Mouse (Mus musculus) forelimb bud, embryonic 11.5 days (tissue): ENCODE measurements at regions not wholly inside any gene's neighbourhood (a gene's known extent, or its start where the extent isn't known, plus 50 kb on each side); places are given as distances from the start of the nearest gene placed in this dataset.

Experiments
- DNase-seq: peaks from one replicate; pipeline ENCODE4 v3.0.0-alpha.2; 2012; ENCODE audit warnings: low read depth, low spot score

DNA sequence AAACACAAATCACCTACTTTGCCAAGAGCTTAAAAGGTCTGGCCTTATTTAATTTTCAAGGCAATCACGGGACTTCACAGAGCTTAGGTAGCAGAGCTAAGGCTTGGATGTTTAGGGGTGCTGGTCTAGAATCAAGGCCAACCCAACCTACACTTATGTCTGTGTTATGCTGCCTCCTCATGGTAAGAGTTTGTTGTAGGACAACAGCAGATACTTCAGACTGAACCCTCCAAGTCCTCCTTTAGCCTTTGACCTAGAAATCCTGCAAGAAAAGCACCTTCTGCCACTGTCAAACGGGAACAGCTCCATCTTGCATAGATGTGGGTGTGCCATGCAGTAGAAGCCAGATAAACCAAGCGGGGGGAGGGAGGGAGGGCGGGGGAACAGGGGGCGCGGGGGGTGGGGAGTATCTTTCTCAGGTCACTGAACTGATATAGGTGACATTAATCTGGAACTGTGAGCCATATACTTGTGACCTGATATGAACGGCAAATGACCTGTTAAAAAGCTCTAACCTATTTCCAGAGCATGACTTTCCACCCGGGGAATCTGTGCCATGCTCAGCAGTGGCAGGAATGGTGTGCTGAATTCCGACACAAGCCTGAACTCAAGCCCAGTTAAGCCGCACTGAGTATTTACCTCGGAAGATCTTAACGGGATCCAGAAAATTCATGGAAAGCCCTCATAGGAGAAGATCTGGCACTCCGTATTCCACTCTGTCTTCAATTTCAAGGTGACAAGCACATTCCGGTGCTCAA, 838.3 kb downstream of the Gsdmc2 start:
- DNase-seq: no peak

GRCm38 (mm10) chr15:62994691-62995090, 850.3 kb downstream of the Gsdmc2 start:
- DNase-seq: no peak

GRCm38 (mm10) chr15:62986871-62987270, 858.1 kb downstream of the Gsdmc2 start:
- DNase-seq: no peak

DNA sequence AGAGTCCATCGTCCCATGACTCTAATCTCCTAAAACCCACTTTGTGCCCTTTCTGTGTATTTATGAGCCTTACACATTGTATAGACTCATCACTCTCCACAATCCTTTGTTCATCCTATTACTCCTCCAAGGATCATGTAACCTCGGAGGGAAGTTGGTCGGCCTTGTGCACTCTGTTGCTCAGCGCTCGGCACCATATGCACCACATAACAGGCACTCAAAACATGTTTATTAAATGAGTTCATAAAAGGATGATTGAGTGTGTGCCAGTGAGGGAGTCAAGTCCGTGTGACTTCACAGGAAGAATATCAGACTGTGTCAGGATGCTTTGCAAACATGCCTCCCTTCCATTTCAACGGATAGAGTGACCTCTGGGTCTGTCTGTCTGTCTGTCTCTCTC, 858.8 kb downstream of the Gsdmc2 start:
- no peak for DNase-seq

GRCm38 (mm10) chr15:62970566-62970965, 874.4 kb downstream of the Gsdmc2 start:
- no peak for DNase-seq

- DNase-seq: no peak
Measured at GRCm38 (mm10) chr15:62962681-62963080, 882.3 kb downstream of the Gsdmc2 start.

DNA sequence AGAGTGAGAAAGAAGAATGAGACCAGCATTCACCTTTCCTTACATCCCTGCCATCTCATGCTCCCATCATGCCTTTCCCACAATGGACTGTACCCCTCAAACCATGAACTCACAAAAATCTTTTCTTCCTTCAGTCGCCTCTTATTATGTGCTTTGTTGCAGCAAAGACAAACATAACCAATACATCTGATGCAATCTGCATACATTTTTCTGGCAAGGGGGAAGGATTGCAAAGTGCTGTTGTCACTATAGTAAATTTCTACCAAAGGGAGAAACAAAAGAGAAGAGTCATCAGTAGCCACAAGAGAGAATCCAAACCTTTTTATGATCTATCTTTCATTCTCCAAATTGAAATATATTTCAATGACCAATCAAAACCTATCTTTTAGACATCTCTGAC, 884.4 kb downstream of the Gsdmc2 start:
- DNase-seq: no peak

GRCm38 (mm10) chr15:62958506-62959330, 886.3 kb downstream of the Gsdmc2 start:
- no peak for DNase-seq

DNA sequence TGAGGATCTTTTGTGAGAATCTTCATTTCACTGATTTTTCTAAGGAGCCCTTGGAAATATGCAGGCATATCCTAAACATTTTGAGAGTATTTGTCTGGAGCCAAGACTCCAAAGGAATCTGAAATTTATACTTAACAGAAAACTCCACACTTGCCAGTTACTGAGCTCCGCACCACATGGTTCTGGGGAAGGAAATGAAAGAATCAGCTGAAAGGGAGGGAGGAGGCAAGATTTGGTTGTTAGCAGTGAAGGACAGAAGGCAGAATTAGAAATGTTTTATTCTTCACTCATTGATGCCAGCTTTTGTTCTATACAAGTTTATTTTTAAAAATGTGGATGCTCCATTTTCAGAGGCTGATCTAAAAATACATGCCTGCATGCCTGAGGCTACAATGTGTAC, 890.1 kb downstream of the Gsdmc2 start:
- DNase-seq: no peak

DNA sequence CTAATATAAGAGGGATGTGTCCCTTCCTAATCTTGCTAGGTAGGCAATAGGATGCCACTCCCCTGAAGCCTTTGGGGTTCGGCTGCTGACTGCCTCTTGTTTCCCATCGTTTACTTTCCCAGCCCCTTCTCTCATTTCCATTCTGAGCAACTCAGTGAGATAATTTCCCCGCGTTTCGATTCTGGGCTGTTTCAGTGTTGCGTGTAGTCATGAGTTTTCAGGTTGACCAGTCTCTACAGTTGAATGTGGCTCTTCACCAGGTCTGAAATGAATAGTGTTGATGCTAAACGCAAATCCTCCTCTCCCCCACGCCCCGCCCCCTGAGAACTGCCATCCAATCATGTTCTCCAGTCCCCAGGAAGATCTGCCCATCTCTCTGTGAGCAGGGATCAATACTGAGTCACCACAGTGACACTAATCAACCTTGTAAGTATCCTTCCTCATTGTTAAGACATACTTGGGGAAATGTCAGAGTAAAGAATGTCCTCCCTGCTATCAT, 890.6 kb downstream of the Gsdmc2 start:
- no peak for DNase-seq

DNA sequence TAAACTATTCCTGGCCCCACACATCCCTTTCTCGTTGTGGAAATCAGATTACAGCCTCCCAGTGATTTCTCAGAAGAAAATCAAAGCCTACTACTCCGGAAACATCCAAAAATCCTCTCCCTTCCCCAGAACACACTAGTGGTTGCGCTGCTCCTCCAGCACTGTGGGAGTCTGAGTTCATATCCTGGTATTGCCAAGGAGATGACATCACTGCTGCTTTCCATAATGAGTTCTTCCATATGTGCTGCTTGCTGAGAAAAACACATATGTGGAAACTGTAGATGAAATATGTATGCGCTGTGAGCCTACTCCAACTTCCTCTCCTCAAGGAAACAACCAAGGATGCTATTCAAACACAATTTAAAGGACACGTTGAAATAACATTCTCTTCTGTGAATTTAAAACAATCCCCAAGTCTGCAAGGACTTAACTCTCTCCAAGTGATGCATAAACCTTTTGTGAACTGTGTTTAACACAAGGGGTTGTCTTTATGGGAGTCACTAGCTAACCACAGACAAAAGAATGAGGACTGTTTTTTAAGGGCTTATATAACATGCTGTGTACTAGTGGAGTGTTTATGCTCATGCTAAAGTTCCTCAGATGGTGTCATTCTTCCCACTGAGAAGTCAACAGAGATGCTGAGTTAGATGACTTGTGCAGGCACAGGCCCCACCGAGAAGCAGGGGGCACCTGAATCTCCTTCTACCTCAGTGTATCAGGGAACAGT, 891.6 kb downstream of the Gsdmc2 start:
- DNase-seq: no peak

GRCm38 (mm10) chr15:62952487-62953214, 892.3 kb downstream of the Gsdmc2 start:
- no peak for DNase-seq

DNA sequence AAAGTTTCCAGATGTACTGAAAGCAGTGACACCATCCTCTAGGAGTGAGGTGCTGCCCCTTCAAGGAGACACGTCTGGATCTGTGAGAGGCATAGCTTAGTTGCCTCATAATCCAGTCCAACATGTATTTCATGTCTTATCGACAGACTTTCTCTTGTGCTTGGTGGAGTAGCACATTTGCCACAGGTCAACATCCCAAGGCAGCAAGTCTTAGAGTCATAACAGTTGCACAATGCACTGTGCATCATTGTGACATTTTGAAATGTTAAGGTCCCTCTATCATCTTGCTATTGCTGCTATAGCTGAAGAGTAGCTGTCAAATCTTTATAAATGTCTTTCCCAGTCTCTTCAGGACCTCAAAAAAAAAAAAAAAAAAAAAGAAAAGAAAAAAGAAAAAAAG, 905.6 kb downstream of the Gsdmc2 start:
- no peak for DNase-seq

DNA sequence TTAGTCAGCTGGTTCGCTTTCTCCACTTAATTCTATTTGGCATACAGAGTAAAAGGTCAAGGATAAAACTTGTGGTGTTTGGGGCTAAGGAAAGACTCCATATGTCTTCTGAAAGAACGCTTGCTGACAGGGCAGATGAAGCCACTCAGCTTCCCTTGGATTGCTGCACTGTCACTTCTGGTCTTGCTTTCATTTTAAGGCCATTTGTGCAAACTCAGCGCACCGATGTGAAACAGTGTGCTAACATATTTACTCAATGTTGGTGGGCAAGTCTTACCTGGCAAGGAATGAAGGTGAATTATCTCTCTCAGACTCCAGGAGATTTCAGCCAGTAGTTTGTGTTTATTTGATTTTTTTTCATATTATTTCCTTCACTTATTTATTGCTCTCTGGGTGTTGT, 907.2 kb downstream of the Gsdmc2 start:
- no peak for DNase-seq

DNA sequence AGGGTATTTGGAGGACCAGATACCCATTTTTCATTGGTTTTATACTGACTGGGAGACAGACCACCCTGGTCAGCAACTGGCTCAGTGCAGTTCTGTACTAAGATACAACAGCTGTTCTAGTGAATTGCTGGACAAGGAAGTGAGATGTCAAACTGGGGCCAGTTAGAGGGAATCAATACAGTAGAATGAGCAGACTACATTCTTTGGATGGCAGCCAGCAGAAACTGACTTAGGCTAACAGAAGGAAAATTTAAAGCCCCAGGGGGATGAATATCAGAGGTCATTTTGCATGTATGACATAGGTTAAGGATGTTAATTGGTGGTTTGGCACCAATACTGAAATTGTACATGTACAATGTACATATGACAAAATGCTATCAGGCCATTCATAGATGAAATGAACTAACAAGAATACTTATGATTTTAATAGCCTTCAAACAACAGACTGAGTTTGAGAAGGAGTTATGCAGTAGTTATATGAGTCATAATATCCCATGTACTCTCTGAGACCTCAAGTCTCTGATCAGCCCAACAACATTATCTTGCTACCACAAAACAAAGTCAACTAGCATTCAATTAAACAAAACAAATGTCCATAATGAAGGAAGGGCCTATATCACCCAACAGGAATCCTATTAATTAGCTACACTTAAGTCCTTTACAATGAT, 910.3 kb downstream of the Gsdmc2 start:
- DNase-seq: peak; percentile 18

DNA sequence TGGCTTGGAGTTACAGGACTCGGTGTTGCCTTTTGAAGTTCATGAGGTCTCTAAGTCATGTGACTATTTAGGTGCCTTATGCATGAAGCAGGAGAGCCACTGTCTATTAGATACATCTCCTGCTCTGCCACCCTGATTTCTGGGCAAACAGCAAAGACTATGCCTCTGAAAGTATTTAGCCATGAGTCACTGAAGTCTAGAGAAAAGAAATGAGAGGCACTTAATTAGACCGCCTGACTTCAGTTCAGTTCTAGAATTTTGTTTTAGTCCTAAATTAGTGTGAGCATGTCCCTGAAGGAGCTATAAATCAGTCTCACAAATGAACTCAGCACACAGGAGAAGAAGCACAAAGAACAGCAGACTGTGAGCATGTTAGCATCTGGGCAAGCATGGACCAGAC, 924.5 kb downstream of the Gsdmc2 start:
- no peak for DNase-seq

GRCm38 (mm10) chr15:62919264-62919663, 925.7 kb downstream of the Gsdmc2 start:
- DNase-seq: peak; percentile 4

DNA sequence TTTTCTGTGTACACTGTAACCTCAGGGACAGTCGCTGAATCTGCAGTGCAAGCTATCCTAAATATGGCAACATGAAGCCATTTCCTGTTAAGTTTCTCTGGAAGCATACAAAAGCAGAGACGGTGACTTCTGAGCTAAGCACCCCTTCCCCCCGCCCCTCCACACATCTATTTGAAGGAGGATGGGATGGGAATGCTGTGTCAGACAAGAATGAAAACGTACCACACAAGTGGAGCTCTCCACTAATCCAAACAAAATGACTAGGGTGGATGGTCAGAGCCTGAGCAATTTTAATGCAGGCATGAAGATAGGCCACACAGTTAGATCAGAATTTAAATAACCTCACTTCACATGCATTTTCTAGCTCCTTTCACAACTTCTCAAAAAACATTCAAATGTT, 936.6 kb downstream of the Gsdmc2 start:
- no peak for DNase-seq

DNA sequence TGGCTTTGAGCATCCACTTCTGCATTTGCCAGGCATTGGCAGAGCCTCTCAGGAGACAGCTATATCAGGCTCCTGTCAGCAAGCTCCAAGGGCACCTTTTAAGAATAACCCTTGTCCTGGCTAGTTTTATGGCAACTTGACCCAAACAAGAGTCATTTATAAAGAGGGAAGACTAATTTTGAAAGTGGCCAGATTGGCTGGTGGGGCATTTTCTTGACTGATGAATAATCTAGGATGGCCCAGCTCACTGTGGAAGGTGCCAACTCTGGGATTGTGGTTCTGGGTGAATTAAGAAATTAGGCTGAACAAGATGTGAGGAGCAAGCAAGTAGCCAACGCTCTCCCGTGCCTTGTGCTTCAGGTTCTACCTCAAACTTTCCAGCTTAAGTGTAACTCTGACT, 937.8 kb downstream of the Gsdmc2 start:
- DNase-seq: no peak

DNA sequence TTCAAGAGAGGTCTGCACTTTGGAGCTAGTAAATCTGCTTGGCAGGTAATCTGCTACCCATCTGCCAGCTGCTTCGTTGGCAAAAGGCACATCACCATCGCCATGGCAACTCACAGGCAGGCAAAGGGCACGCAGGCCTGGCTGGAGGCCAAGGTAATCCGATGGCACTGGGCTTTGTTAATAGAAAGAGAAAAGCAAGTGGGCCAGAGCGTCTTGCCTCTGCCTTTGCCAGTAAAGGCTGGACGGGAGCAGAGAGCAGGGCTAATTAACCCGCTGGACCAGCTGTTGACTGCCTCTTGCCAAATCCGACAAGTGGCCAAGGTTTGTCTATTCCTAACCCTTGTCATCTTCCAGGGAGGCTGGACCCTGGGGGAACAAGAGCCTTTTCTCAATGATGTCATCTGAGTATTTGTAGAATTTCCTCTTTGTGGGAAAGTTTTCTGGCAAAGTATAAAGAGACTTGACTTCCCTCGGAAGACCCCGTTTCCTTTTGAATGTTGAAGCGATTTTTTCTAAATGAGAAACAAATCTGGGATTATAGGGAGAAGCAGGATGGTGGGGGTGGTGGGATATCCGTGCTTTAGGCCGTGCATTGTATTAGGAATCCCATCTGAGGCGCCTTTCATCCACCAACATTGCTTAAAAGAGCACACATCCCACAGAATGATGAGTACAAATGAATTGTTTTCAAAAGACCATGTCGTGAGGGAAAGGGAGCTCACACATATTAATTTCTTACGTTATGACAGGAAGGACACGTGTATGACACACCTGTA, 941.7 kb downstream of the Gsdmc2 start:
- peak; percentile 26 for DNase-seq
